Mouse (Mus musculus) kidney, postnatal 36 days (tissue): ENCODE measurements at regions not wholly inside any gene's neighbourhood (a gene's known extent, or its start where the extent isn't known, plus 50 kb on each side); places are given as distances from the start of the nearest gene placed in this dataset.

Source experiments
- DNase-seq, 2 experiments: peaks; one replicate each; pipeline ENCODE4 v3.0.0; 2021 to 2022; ENCODE audit warnings: mixed read lengths in 2 of 2

GRCm38 (mm10) chr4:26637859-26638258 lies 291.2 kb upstream of the Manea start:
- no peak for DNase-seq

- no peak for DNase-seq
Measured at GRCm38 (mm10) chr4:26630553-26631206, 284.0 kb upstream of the Manea start.

- DNase-seq: no peak
Measured at GRCm38 (mm10) chr4:26629710-26630109, 283.0 kb upstream of the Manea start.

GRCm38 (mm10) chr4:26627744-26628143 lies 281.1 kb upstream of the Manea start:
- no peak for DNase-seq

- no peak for DNase-seq
Measured at GRCm38 (mm10) chr4:26589081-26589869, 242.6 kb upstream of the Manea start.

- DNase-seq: no peak
Measured at GRCm38 (mm10) chr4:26555690-26556089, 209.0 kb upstream of the Manea start.

- peak in 1 of 2 experiments; percentile 24 for DNase-seq
Measured at GRCm38 (mm10) chr4:26543833-26544232, 197.1 kb upstream of the Manea start.

- DNase-seq: no peak
Measured at GRCm38 (mm10) chr4:26542511-26542910, 195.8 kb upstream of the Manea start.

- no peak for DNase-seq
Measured at GRCm38 (mm10) chr4:26508004-26508403, 161.3 kb upstream of the Manea start.

- DNase-seq: no peak
Measured at GRCm38 (mm10) chr4:26494262-26494661, 147.6 kb upstream of the Manea start.

- DNase-seq: no peak
Measured at GRCm38 (mm10) chr4:26474913-26475312, 128.2 kb upstream of the Manea start.

- DNase-seq: peak; percentile 4 to 44
Measured at GRCm38 (mm10) chr4:26441533-26441932, 94.8 kb upstream of the Manea start.

- no peak for DNase-seq
Measured at GRCm38 (mm10) chr4:26422084-26422483, 75.4 kb upstream of the Manea start.

- DNase-seq: no peak
Measured at GRCm38 (mm10) chr4:26404266-26404665, 57.6 kb upstream of the Manea start.

- DNase-seq: no peak
Measured at GRCm38 (mm10) chr4:26402213-26402612, 55.5 kb upstream of the Manea start.
